ENCODE assay signal across 9 mouse cellular contexts in genomic region chr6:35288114-35288761, GRCm38 (mm10). TPM values are rescaled to one million over a fixed set of nuclear protein-coding genes. Genes with fewer than 3 reads are reported as not detected.
A peak's percentile ranks its signal among the peaks of the same experiment; 100 is the strongest.
DNase-seq lines count a peak whose midpoint lies in the region; ATAC-seq and TF ChIP-seq lines count a peak whose summit lies in the region.
"Had no signal": no experiment of that assay in that cellular context is flagged by ENCODE, and none has a peak within 500 bp of the region (broad histone marks: within the 10 kb centered on the region; RNA-seq: fewer than 3 reads in every experiment).

No protein-coding gene starts in this region.

- peak overlapping the region; percentile 77 for H3K27ac ChIP-seq in testis, adult 2 months (ENCODE audit: control insufficient read depth, insufficient read depth, low read depth, low read length)
- H3K27ac ChIP-seq: midbrain, embryonic 12.5 days had no signal

- no peak for ATAC-seq in megakaryocyte, adult 5-6 weeks (ENCODE audit: poor library complexity, severe bottlenecking)

- no peaks in the 10 kb centered on the region for H3K36me3 ChIP-seq in testis, adult 2 months (ENCODE audit: control insufficient read depth, insufficient read depth, low read length)
- H3K36me3 ChIP-seq: midbrain, embryonic 12.5 days had no signal

- peak; percentile 16 to 26 for DNase-seq in spleen, postnatal 10 days (ENCODE audit: low spot score in 2 of 2)
- DNase-seq in spleen, adult 18-20 months, result no peak
- peak; percentile 34 for DNase-seq in fat pad, adult 2 months (ENCODE audit: extremely low read depth, low read depth, low spot score)
- DNase-seq in heart, postnatal 36 days, result peak; percentile 31 to 63
- peak; percentile 16 to 60 for DNase-seq in layer of hippocampus, adult 18-20 months (ENCODE audit: low spot score in 2 of 2)
- peak; percentile 13 to 62 for DNase-seq in lung, postnatal 4 days

- H3K4me1 ChIP-seq in testis, adult 2 months (ENCODE audit: control insufficient read depth, insufficient read depth, low read length), result peaks cover 20% of the 10 kb centered on the region

- TF ChIP-seq POLR2A in testis, adult 2 months (IDR thresholded peaks at IDR 0.05; ENCODE audit: control insufficient read depth, low read depth, low read length), result no peak

- intact Hi-C loops in heart, postnatal 36 days (cut with DNase I), result loop anchor here (2.0 kb wide), 1 partner anchor 31 kb away; no protein-coding TSS in a partner anchor

- H3K4me3 ChIP-seq in testis, adult 2 months (ENCODE audit: control insufficient read depth, low read depth, low read length), result no peak overlapping the region
- H3K4me3 ChIP-seq: midbrain, embryonic 12.5 days had no signal

- TF ChIP-seq CTCF in testis, adult 2 months (IDR thresholded peaks at IDR 0.05; ENCODE audit: control insufficient read depth, insufficient read depth, insufficient replicate concordance, low read depth, low read length), result no peak

- no peaks in the 10 kb centered on the region for H3K27me3 ChIP-seq in testis, adult 2 months (ENCODE audit: control insufficient read depth, insufficient read depth, low read length)
- H3K27me3 ChIP-seq: midbrain, embryonic 12.5 days had no signal

RNA-seq across cellular contexts. Expression of gene Slc13a4, which starts 19.7 kb away (rescaled TPM):
- total RNA-seq in heart, postnatal 36 days (2021), result under 1 TPM; 0.11 to 0.17 TPM
- total RNA-seq in layer of hippocampus, adult 18-20 months (2021), result 1 to 10 TPM; 3.2 to 3.9 TPM
- 3.9 and 5.8 TPM in 2 replicates for polyA plus RNA-seq in testis, adult 2 months (2012; rRNA removed)
- total RNA-seq in megakaryocyte, adult 5-6 weeks (2015), result not detected in 2 replicates
- total RNA-seq in megakaryocyte, adult 5-6 weeks (2017), result 0.22 TPM in 1 of 2 replicates, not detected in the other

RNA-seq across cellular contexts. Expression of gene Fam180a, which starts 37.7 kb away (rescaled TPM):
- under 1 TPM; 0.65 to 0.92 TPM for total RNA-seq in heart, postnatal 36 days (2021)
- total RNA-seq in layer of hippocampus, adult 18-20 months (2021), result under 1 TPM; 0.64 to 0.74 TPM
- 0.08 and 0.21 TPM in 2 replicates for polyA plus RNA-seq in testis, adult 2 months (2012; rRNA removed)
- total RNA-seq in megakaryocyte, adult 5-6 weeks (2015), result not detected in 2 replicates
- not detected in 2 replicates for total RNA-seq in megakaryocyte, adult 5-6 weeks (2017)

Comparison
In these comparisons a context has a peak if more than half of its experiments do, and no peak if none do; other contexts are left out.
1. DNase-seq: peak in spleen, postnatal 10 days (2 of 2), fat pad, adult 2 months (single experiment), heart, postnatal 36 days (2 of 2), layer of hippocampus, adult 18-20 months (2 of 2) and lung, postnatal 4 days (2 of 2); none in spleen, adult 18-20 months (0 of 2).